Mouse (Mus musculus) A20 (cell line): Measurements from ENCODE around the gene Zfp386.

Source experiments
- DNase-seq: peaks from one replicate; pipeline ENCODE4 v3.0.0-alpha.2; 2011; ENCODE audit warnings: low read depth, low spot score

The Zfp386 gene

GRCm38 (mm10) chr12:116089836-116090235, 42.3 kb downstream of the Zfp386 start:
- no peak for DNase-seq

- no peak for DNase-seq
These were observed 47.4 kb downstream of the Zfp386 start for GRCm38 (mm10) chr12:116094765-116095555.

DNA sequence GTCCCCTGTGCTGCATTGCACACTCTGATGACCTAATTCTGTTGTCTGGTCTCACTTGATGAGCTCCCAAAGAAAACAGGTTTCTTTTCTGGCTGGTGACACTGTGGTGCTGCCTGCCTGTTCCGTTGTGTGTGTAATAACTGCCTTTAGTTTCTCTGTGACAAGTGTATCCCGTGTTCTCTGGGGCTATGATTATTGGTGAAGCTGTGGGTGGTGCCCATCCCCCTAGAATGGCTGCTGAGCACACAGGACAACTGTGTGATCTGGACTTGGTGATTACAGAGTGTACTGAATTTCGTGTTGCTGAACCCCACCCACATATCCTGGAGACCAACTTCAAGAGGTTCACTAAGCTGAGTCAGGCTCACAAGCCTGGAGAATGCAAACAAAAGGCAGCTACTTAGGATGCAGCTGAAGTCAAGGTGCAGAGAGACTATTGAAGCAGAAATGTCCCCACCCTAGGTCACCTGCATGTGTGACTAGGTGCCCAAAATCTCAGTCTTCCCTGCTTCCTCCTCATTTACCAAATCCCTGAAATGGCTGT, 48.9 kb downstream of the Zfp386 start:
- DNase-seq, result no peak

GRCm38 (mm10) chr12:116097166-116097565, 49.6 kb downstream of the Zfp386 start:
- DNase-seq, result no peak

DNA sequence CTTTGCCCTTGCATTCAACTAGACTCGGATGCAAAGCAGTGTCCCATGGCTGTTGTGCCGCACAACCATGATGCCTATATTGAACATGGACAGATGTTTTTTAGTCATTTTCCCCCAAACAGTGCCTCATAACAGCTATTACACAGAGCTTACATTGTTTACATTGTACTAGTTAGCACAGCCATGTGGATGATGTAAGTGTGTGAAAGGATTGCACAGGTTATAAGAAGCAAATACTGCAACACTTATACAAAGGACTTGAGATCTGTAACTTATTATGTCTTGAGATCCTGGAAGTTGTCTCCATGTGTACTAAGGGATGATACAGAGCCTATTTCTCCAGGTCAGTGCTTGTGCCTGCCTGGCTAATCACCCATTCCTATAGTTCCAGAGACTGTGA, 54.4 kb downstream of the Zfp386 start:
- no peak for DNase-seq

- DNase-seq, result no peak
These were observed 62.2 kb downstream of the Zfp386 start for GRCm38 (mm10) chr12:116109451-116110353.

GRCm38 (mm10) chr12:116111007-116111694, 63.6 kb downstream of the Zfp386 start:
- DNase-seq, result no peak
